Mouse (Mus musculus): Measurements from ENCODE around the gene Cabp2. TPM values are rescaled to one million over a fixed set of nuclear protein-coding genes. Genes with fewer than 3 reads are reported as not detected.
"Not testable (repeated sequence)": the region's sequence is repeated elsewhere in the genome, so short reads cannot be mapped to it uniquely, and the experiment has no call there.

Gene Cabp2
- total RNA-seq, 2 experiments from 2014 or later = not detected

DNA sequence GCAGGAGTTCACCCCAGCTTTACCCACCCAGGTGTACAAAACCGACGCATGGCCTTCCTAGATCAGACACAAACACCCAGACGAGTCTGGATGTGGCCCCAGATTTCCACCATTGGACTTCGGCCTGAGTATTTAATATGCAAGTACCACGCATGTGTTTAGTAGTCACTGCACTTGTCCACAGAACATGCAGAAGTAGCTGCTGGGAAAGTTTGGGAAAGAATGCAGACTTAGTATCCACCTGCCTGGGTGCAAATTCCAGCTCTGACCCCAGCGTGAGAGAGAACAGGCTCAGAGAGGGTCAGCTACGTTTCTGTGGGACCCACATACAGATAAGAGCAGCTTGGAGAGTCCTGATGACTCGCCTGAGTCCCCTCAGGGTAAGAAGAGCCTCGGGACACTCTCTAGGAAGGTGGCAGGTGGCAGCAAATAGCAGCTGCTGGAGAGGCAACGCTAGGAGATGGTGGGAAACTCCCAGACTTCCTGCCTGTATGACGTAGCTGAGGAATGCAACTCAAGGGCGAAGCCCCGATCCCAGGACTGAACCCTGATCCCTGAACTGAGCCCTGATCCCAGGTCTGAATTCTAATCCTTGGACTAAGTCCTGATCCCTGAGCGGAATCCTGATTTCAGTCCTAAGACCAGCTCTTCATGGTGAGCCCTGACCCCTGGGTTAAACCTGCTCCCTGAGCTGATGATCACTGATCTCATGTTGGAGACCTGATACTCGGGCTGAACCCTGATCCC lies 25.3 kb upstream of the Cabp2 start:
- no peak for DNase-seq

DNA sequence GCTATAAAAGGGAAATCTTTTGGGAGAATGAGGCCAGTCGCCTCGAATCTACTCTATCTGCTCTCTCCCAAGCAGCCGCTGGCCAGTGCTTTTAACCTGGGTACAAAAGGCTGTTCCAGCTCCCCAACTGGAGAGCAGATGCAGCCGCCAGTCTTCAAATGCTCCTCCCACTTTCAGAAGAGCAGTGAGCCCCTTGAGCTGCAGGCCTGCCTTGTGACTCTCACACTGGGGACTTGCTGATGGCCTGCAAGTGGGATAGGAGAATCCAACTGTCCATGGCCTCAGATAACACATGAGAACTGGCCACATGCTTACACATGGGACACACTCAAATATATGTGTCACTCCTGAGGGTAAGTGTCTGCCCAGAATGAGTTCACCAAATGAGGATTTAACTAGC lies 24.7 kb upstream of the Cabp2 start:
- no peak for DNase-seq

DNA sequence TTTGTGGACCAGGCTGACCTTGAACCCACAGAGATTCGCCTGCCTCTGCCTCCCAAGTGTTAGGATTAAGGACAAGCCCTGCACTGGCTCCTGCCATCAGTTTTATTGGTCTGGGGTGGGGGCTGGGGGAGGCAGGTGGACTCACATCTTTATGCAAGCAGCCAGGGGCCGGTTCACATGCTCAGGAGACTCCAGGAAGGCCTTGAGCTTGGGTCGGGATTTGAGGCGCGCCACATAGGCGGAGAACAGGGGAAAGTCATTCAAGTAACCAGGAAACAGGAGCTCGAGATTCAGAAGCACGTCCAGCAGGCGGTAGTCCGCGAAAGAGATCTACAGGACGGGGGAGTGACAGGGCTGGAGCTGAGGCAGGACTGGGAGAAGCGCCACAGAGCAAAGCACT lies 24.0 kb upstream of the Cabp2 start:
- no peak for DNase-seq

DNA sequence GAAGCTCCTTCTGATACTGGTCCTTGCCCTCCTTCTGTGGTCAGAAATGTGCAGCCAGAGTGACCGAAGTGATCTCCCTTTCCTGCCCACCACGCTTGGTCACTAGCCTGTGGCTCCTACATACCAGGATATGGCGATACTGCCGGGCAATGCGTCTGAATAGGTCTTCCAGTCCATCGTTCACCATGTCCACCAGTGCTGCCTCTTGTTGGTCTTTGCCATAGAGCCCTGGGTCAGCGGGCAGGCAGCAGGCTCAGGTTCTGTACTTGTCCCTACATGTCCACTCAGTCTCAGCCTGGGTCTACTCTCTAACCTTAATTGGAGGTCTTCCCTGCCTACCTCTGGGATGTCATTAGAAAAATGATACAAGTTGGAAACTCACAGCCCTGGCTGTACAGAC lies 23.4 kb upstream of the Cabp2 start:
- DNase-seq = no peak

- DNase-seq = peak; percentile 54 to 67
Observed at GRCm38 (mm10) chr19:4058581-4058980, 22.8 kb upstream of the Cabp2 start.

DNA sequence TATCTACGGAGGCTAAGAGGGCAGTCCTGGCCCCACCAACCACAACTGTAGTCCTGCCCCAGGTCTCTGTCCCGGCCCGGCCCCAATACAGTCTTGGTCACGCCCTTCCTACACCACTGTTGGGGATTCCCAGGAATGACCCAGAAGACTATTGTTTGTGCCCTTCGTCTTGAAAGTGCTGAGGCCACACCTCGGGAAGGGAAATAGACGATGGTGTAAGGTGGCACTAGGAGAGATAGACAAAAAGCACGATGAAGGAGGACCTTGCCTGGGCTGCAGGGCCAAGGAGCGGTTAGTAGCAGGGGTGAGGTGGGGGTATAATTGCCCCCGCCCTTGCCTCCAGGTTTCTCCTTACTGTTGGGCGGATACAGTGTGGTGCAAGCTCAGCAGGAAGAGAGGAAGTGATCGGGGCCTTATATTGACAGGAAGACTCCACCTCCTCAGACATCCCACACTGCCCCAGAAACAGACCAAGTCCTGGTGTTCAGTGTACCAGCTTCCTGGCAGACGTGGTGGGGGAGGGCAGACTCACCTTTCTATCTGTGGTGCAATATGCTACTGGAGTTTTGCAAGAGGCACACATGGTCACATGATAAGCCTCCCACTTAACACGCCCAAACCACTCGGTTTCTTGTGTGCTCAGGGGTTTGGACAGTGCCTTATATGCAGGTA lies 22.2 kb upstream of the Cabp2 start, which contains the start of gene Gstp3:
Gene Gstp3 (minus strand): TSS at position 501 of the 672 bp plus-strand sequence.
- no peak for DNase-seq

GRCm38 (mm10) chr19:4060044-4060898 lies 21.1 kb upstream of the Cabp2 start:
- not testable (repeated sequence) for DNase-seq

- DNase-seq = no peak
Observed at GRCm38 (mm10) chr19:4060899-4061465, 20.4 kb upstream of the Cabp2 start.

- DNase-seq = not testable (repeated sequence)
Observed at GRCm38 (mm10) chr19:4063357-4063756, 18.0 kb upstream of the Cabp2 start.

DNA sequence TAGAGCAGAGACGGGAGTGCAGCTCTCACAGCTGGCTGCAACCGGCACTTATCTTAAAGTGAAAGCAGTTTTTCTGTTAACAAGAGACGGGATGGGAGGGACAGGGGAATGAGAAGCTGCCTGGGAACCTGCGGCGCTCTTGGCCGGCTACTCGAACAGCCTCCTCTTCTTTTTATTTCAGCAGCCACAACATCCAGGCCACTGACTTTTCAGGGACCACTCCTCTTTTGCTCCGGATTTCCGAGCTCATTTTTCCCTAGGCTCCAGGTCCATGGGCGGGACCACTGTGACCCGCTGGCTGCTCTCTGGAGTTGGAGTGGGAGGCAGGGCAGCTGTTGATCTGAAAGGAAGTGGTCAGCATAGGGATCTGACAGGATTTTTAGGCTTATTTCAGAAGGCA lies 16.9 kb upstream of the Cabp2 start:
- not testable (repeated sequence) for DNase-seq

DNA sequence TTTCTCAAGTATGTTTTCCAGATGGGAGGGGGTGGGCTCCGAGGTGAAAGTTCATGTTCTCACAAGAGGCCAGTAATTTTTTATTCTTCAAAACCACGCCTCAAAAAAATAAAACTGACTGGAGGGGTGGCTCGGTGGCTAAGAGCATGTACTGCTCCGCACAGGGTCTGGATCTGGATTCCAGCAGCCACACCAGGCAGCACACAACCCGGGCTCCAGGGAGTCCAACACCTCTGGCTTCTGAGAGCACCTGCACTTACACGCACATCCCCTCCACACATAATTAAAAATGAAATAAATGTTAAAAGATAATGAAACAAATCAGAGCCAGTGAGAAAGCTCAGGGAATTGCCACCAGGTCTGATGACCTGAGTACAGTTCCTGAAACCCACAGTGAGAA lies 15.1 kb upstream of the Cabp2 start:
- no peak for DNase-seq

- DNase-seq = no peak
Observed at GRCm38 (mm10) chr19:4066877-4067276, 14.5 kb upstream of the Cabp2 start.

DNA sequence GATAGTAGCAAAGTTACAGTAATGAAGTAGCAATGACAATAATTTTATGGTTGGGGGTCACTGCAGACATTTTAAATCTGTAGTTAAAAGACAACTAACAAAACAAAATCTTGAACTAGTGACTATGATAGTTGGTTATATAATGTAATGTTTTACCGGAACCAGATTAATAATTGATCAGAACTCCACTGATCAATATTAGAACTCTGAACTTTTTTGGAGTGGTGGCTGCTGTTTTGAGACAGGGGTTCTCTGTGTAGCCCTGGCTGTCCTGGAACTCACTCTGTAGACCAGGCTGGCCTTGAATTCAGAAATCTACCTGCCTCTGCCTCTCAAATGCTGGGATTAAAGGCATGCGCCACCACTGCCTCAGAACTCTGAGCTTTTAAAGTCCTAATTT lies 13.1 kb upstream of the Cabp2 start:
- DNase-seq = not testable (repeated sequence)

DNA sequence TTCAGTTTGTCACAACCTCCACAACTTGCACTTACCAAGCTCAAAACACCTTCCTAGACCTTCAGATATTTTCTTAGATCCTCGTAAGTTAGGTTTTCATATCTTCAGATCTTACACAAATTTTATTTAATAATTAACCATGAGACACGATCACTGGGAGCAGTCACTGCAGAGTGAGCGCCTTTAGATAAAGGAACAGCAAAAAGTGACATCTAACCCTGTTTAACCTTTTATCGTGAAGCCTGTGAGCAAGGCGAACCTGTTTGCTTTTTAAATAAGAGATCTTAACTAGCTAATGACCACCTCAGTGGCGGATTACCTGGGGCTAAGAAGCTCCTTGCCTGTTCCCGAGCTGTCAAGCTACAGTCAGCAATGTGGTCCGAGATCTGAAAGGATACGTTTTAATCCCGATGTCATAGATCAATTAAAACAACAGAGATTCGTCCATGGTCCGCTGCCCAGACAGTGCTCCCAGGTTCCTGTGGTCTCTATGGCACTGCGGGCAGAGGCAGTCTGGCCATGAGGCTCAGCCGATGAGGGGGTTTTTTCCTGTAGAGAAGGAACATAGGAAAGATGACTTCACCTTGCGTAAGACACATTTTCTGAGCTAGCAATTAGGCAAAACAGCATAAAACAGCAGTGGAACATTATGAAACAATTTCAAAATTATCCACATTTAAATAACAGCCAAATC lies 12.5 kb upstream of the Cabp2 start:
- DNase-seq = no peak

DNA sequence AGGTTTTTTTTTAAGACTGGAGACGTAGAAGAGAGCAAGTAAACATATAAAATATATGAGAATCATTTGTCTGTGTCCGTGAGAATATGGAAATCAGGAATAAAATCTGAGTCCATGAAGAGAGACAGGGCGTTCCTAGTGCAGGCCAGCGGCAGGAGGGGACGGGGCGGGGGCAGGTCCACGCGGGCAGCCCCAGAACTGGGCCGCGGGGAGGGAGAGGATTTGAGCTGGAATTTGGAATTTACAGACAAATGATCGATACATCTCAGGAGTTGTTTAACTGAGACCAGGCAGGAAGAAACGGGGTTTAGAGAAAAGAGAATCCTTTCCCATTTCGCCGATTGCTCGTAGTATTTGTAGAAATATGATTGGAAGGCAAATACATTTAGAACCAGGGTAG lies 11.1 kb upstream of the Cabp2 start:
- DNase-seq = no peak

GRCm38 (mm10) chr19:4070756-4071155 lies 10.6 kb upstream of the Cabp2 start:
- DNase-seq = no peak

DNA sequence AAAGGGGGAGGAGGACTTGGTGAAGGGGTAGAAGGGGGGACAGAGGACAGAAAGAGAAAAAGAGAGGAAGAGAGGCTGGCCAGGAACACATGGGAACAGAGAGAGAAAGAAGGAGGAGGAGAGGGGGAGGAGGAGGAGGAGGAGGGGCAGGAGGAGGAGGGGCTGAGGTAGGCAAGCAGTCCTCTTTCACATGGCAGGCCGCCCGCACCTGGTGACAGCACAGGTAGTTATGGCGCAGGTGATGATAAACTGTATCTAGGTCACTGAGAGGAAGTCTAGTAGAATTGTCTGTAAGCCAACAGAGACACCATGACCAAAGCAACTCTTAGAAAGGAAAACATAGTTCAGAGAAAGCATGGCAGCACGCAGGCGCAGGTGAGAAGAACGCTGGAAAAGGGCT lies 10.0 kb upstream of the Cabp2 start:
- DNase-seq = no peak

GRCm38 (mm10) chr19:4072706-4073424 lies 8.5 kb upstream of the Cabp2 start:
- DNase-seq = no peak

GRCm38 (mm10) chr19:4075531-4075930 lies 5.8 kb upstream of the Cabp2 start:
- no peak for DNase-seq

DNA sequence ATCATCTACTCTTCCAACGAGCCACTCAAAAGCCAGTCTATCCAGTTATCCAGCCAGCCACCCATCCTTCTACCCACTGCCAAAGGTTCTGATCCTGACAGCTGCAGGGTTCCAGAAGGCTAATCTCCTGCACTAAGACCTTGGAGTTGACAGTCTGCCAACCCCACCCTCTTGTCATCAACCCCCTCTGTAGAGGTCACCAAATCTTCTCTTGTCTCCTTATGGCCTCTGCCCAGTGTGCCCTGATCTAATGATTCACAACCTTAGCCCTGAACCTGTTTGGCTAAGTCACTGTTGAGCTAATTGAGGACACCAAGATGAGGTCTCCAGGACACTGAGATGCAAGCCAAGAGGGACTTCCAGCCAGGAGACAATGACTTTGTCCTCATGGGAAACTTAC lies 1.8 kb upstream of the Cabp2 start:
- DNase-seq = no peak

DNA sequence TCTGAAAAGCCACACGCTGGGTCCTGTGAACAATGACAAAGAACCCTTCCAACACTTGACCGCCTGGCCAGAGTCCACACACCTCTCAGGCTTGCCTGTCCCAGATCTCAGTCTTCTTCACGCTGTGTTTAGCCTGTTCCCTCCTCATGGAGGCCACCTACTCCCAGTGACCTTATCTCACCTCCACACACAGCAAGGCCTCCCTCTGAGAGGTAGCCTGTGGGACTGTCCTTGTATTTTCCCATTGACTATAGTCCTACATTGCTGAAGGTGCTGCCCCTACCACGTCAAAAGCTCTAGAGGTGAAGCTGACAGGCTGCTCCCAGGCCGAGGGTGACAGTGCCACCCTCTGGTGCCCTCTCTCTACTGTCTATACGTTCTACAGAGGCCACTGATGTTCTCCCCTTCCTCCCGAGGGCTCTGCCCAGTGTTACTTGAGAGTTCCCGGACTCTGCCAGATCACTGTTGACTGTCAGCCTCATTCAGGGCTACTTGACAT lies 818 bp upstream of the Cabp2 start:
- no peak for DNase-seq

Measured in adrenal gland, postnatal 36 days (tissue).